Mouse (Mus musculus): ENCODE data around the gene Lrit3. TPM values are rescaled to one million over a fixed set of nuclear protein-coding genes. Genes with fewer than 3 reads are reported as not detected.

Lrit3 gene
- total RNA-seq (2021): not detected
- polyA plus RNA-seq (2012; rRNA removed): not detected in 2 replicates
- long read RNA-seq: 0 reads

- TF ChIP-seq EP300 (IDR thresholded peaks at IDR 0.05; ENCODE audit: insufficient read depth, low read depth, low read length) (no peak), POLR2A (IDR thresholded peaks at IDR 0.05; ENCODE audit: insufficient read depth, low read depth, low read length) (no peak), CTCF (IDR thresholded peaks at IDR 0.05) (no peak)
- intact Hi-C loops (cut with DNase I): no loop called here
- no peak for DNase-seq
- Histone ChIP-seq H3K9ac (ENCODE audit: low read depth, low read length) (no peak within 1 kb of the TSS), H3K36me3 (ENCODE audit: control insufficient read depth, insufficient read depth, low read length) (no peaks in the 10 kb centered on the region), H3K4me3 (no peak within 1 kb of the TSS), H3K4me1 (ENCODE audit: control insufficient read depth, insufficient read depth, low read length) (no peaks in the 10 kb centered on the region), H3K27ac (no peak within 1 kb of the TSS), H3K79me2 (replicated peaks; ENCODE audit: control insufficient read depth, insufficient read depth, low read length) (no peaks in the 10 kb centered on the region), H3K27me3 (ENCODE audit: control insufficient read depth, insufficient read depth, low read length) (no peaks in the 10 kb centered on the region)
- WGBS: 81% methylated on average over 10 of the region's 10 CpGs
These were observed at the start of gene Lrit3 for GRCm38 (mm10) chr3:129803765-129804164. Lrit3 (minus strand) TSS chr3:129804030.

GRCm38 (mm10) chr3:129846846-129847245, 43.0 kb upstream of the Lrit3 start:
- TF ChIP-seq EP300 (IDR thresholded peaks at IDR 0.05; ENCODE audit: insufficient read depth, low read depth, low read length) (no peak), CTCF (IDR thresholded peaks at IDR 0.05) (no peak), POLR2A (IDR thresholded peaks at IDR 0.05; ENCODE audit: insufficient read depth, low read depth, low read length) (no peak)
- Histone ChIP-seq H3K4me3 (no peak overlapping the region), H3K9ac (ENCODE audit: low read depth, low read length) (no peak overlapping the region), H3K4me1 (ENCODE audit: control insufficient read depth, insufficient read depth, low read length) (no peaks in the 10 kb centered on the region), H3K27ac (no peak overlapping the region), H3K79me2 (replicated peaks; ENCODE audit: control insufficient read depth, insufficient read depth, low read length) (no peaks in the 10 kb centered on the region), H3K36me3 (ENCODE audit: control insufficient read depth, insufficient read depth, low read length) (no peaks in the 10 kb centered on the region), H3K27me3 (ENCODE audit: control insufficient read depth, insufficient read depth, low read length) (no peaks in the 10 kb centered on the region)
- intact Hi-C loops (cut with DNase I): no loop called here
- 78% methylated on average over 7 of the region's 7 CpGs for WGBS
- DNase-seq: no peak

- DNase-seq: no peak
- no peaks in the 10 kb centered on the region for H3K79me2 ChIP-seq (replicated peaks; ENCODE audit: control insufficient read depth, insufficient read depth, low read length)
- WGBS: 77% methylated on average over 2 of the region's 2 CpGs
- no peak for TF ChIP-seq POLR2A (IDR thresholded peaks at IDR 0.05; ENCODE audit: insufficient read depth, low read depth, low read length)
- TF ChIP-seq CTCF (IDR thresholded peaks at IDR 0.05): no peak
- no peak for TF ChIP-seq EP300 (IDR thresholded peaks at IDR 0.05; ENCODE audit: insufficient read depth, low read depth, low read length)
- no peak overlapping the region for H3K9ac ChIP-seq (ENCODE audit: low read depth, low read length)
- no peaks in the 10 kb centered on the region for H3K4me1 ChIP-seq (ENCODE audit: control insufficient read depth, insufficient read depth, low read length)
- H3K27ac ChIP-seq: no peak overlapping the region
- no peaks in the 10 kb centered on the region for H3K36me3 ChIP-seq (ENCODE audit: control insufficient read depth, insufficient read depth, low read length)
- no peaks in the 10 kb centered on the region for H3K27me3 ChIP-seq (ENCODE audit: control insufficient read depth, insufficient read depth, low read length)
- H3K4me3 ChIP-seq: no peak overlapping the region
- intact Hi-C loops (cut with DNase I): no loop called here
These were observed 42.0 kb upstream of the Lrit3 start for GRCm38 (mm10) chr3:129845868-129846267.

GRCm38 (mm10) chr3:129838017-129838416, 34.2 kb upstream of the Lrit3 start:
- intact Hi-C loops (cut with DNase I): loop anchor here (10.0 kb wide), 1 partner anchor 303 kb away; the partner anchor contains the start of gene Elovl6

GRCm38 (mm10) chr3:129836965-129837364, 33.1 kb upstream of the Lrit3 start:
- H3K9ac ChIP-seq (ENCODE audit: low read depth, low read length): no peak overlapping the region
- H3K27me3 ChIP-seq (ENCODE audit: control insufficient read depth, insufficient read depth, low read length): no peaks in the 10 kb centered on the region
- H3K27ac ChIP-seq: no peak overlapping the region
- DNase-seq: no peak
- no peaks in the 10 kb centered on the region for H3K79me2 ChIP-seq (replicated peaks; ENCODE audit: control insufficient read depth, insufficient read depth, low read length)
- no peak overlapping the region for H3K4me3 ChIP-seq
- no peaks in the 10 kb centered on the region for H3K4me1 ChIP-seq (ENCODE audit: control insufficient read depth, insufficient read depth, low read length)
- TF ChIP-seq CTCF (IDR thresholded peaks at IDR 0.05) (no peak), EP300 (IDR thresholded peaks at IDR 0.05; ENCODE audit: insufficient read depth, low read depth, low read length) (no peak), POLR2A (IDR thresholded peaks at IDR 0.05; ENCODE audit: insufficient read depth, low read depth, low read length) (no peak)
- H3K36me3 ChIP-seq (ENCODE audit: control insufficient read depth, insufficient read depth, low read length): no peaks in the 10 kb centered on the region
- intact Hi-C loops (cut with DNase I): loop anchor here (10.0 kb wide), 1 partner anchor 302 kb away; the partner anchor contains the start of gene Elovl6
- WGBS: 47% methylated on average over 6 of the region's 6 CpGs

More at GRCm38 (mm10) chr3:129838017-129838416, 34.2 kb upstream of the Lrit3 start:
- H3K27ac ChIP-seq: no peak overlapping the region
- H3K36me3 ChIP-seq (ENCODE audit: control insufficient read depth, insufficient read depth, low read length): no peaks in the 10 kb centered on the region
- H3K9ac ChIP-seq (ENCODE audit: low read depth, low read length): no peak overlapping the region
- 52% methylated on average over 7 of the region's 7 CpGs for WGBS
- H3K27me3 ChIP-seq (ENCODE audit: control insufficient read depth, insufficient read depth, low read length): no peaks in the 10 kb centered on the region
- H3K79me2 ChIP-seq (replicated peaks; ENCODE audit: control insufficient read depth, insufficient read depth, low read length): no peaks in the 10 kb centered on the region
- no peak overlapping the region for H3K4me3 ChIP-seq
- no peak for DNase-seq
- H3K4me1 ChIP-seq (ENCODE audit: control insufficient read depth, insufficient read depth, low read length): no peaks in the 10 kb centered on the region
- TF ChIP-seq POLR2A (IDR thresholded peaks at IDR 0.05; ENCODE audit: insufficient read depth, low read depth, low read length) (no peak), EP300 (IDR thresholded peaks at IDR 0.05; ENCODE audit: insufficient read depth, low read depth, low read length) (no peak), CTCF (IDR thresholded peaks at IDR 0.05) (no peak)

- no peak for DNase-seq
- Histone ChIP-seq H3K4me3 (no peak overlapping the region), H3K27ac (no peak overlapping the region), H3K27me3 (ENCODE audit: control insufficient read depth, insufficient read depth, low read length) (no peaks in the 10 kb centered on the region), H3K36me3 (ENCODE audit: control insufficient read depth, insufficient read depth, low read length) (no peaks in the 10 kb centered on the region), H3K79me2 (replicated peaks; ENCODE audit: control insufficient read depth, insufficient read depth, low read length) (no peaks in the 10 kb centered on the region), H3K9ac (ENCODE audit: low read depth, low read length) (no peak overlapping the region), H3K4me1 (ENCODE audit: control insufficient read depth, insufficient read depth, low read length) (no peaks in the 10 kb centered on the region)
- 14% methylated on average over 11 of the region's 11 CpGs for WGBS
- intact Hi-C loops (cut with DNase I): loop anchor here (10.0 kb wide), 1 partner anchor 301 kb away; the partner anchor contains the start of gene Elovl6
- TF ChIP-seq POLR2A (IDR thresholded peaks at IDR 0.05; ENCODE audit: insufficient read depth, low read depth, low read length) (no peak), CTCF (IDR thresholded peaks at IDR 0.05) (no peak), EP300 (IDR thresholded peaks at IDR 0.05; ENCODE audit: insufficient read depth, low read depth, low read length) (no peak)
These were observed 32.3 kb upstream of the Lrit3 start for GRCm38 (mm10) chr3:129836051-129836697.

Measured in heart, adult 2 months (tissue).